Mouse (Mus musculus) heart, postnatal 36 days (tissue): ENCODE measurements around the gene Slc2a10. TPM values are rescaled to one million over a fixed set of nuclear protein-coding genes. Genes with fewer than 3 reads are reported as not detected.
A peak's percentile ranks its signal among the peaks of the same experiment; 100 is the strongest.

Experiments
- DNase-seq, 2 experiments: peaks; one replicate each; pipeline ENCODE4 v3.0.0; 2021 to 2022
- intact Hi-C: fragments of 180-260 bp; cut with DNase I; formaldehyde crosslinking; loops from one replicate; pipeline ENCODE4 v1.15.1; 2025
- total RNA-seq, 2 experiments: library from RNA; stranded (reverse); gene quantifications; 2 replicates each; pipeline ENCODE4 v1.2.3; 2021

The Slc2a10 gene
- total RNA-seq = 1 to 10 TPM; 5.0 to 5.8 TPM

- intact Hi-C loops = no loop called here
- peak; percentile 61 to 72 for DNase-seq
Measured at GRCm38 (mm10) chr2:165503259-165504203, at the start of gene Slc2a10. Slc2a10 (plus strand) TSS chr2:165503787.

GRCm38 (mm10) chr2:165456710-165457109 lies 46.9 kb upstream of the Slc2a10 start:
- no peak for DNase-seq
- intact Hi-C loops = no loop called here

DNA sequence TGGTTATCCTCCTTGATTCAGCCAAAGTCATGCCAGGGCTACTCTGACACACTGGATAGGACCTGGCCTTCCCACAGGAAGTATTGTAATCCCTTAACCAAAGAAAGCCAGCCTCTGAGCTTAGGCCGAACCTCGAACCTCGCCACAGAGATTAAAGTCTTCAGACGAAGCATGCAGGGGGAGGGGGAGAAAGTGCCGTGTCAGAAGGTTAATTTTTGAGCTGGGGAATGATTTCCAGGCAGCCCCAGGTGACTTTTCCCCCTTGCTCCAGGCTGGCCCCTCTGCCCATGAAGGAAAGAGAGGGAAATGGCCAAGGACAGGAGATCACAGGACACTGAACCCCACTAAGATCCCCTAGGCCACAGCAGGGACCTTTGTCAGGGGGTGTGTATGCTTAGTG lies 45.4 kb upstream of the Slc2a10 start:
- no peak for DNase-seq
- intact Hi-C loops = loop anchor here (1.0 kb wide), 1 partner anchor 25 kb away; no protein-coding TSS in a partner anchor

DNA sequence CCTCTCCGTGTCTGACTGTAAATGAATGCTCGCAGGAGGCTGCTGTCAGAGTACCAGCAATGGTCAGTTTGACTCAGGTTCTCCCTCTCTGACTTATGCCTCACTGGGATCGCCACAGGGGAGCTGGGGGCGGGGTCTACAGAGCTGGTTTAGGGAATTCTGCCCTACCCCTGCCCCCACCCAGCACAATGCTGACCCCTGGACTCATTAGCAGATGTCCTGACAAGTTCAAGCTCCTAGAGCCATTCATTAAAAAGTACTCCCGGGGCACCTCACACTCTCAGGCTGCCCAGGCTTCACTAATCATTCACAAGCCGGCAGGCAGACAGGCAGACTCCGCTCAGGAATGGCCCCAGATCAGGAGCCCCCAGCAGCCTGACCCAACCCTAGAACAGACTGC lies 43.9 kb upstream of the Slc2a10 start:
- DNase-seq = no peak
- intact Hi-C loops = no loop called here

- intact Hi-C loops = no loop called here
- peak; percentile 24 to 31 for DNase-seq
Measured at GRCm38 (mm10) chr2:165467824-165468452, 35.6 kb upstream of the Slc2a10 start.

GRCm38 (mm10) chr2:165470167-165470566 lies 33.4 kb upstream of the Slc2a10 start:
- peak in 1 of 2 experiments; percentile 14 for DNase-seq
- intact Hi-C loops = no loop called here

- intact Hi-C loops = no loop called here
- DNase-seq = no peak
Measured at GRCm38 (mm10) chr2:165471943-165472342, 31.6 kb upstream of the Slc2a10 start.

- intact Hi-C loops = no loop called here
- DNase-seq = no peak
Measured at GRCm38 (mm10) chr2:165473003-165473402, 30.6 kb upstream of the Slc2a10 start, which contains the start of gene Slc13a3. Slc13a3 (minus strand) TSS chr2:165473230.

- no peak for DNase-seq
- intact Hi-C loops = no loop called here
Measured at GRCm38 (mm10) chr2:165475412-165475811, 28.2 kb upstream of the Slc2a10 start.

GRCm38 (mm10) chr2:165475850-165476249 lies 27.7 kb upstream of the Slc2a10 start:
- no peak for DNase-seq
- intact Hi-C loops = no loop called here

DNA sequence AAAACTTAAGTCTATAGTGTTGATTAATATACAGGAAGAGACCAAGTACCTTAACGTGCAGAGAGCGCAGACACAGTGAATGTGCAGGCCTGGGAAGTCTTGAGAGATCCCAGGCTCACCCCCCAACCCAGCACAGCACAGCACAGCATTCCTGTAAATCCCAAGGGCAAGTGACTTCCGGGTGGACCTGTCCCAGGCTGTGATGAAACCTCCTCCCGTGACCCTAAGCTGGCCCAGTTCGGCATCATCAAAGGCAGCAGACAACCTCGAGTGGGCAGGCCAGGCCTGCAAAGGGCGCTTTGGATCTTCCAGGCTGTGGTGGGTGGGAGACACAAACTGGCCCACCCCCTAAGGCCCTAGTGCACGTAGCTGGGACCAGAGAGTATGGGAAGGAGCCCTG lies 21.6 kb upstream of the Slc2a10 start:
- DNase-seq = no peak
- intact Hi-C loops = loop anchor here (10.0 kb wide), 1 partner anchor 517 kb away; the partner anchor contains the start of gene Slc12a5

DNA sequence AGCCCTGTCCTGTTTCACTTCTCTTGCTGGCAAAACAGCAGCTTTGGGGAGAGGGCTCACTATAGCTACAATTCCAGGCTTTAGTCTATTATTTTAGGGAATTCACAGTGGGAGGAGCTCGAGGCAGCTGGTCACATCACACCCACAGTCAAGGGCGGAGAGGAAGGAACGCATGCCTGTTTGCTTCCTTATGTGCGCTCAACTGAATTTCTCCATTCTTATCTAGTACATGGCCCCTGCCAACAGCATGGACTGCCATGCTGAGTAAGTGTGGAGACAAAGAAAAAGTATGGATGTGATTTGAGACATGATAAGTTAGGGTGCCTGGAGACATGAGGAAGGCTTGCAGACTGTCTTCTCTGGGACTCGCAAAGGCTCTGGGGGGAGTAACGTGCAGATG lies 19.4 kb upstream of the Slc2a10 start:
- intact Hi-C loops = loop anchor here (10.0 kb wide), 1 partner anchor 519 kb away; the partner anchor contains the start of gene Slc12a5
- no peak for DNase-seq

GRCm38 (mm10) chr2:165485826-165486225 lies 17.8 kb upstream of the Slc2a10 start:
- intact Hi-C loops = loop anchor here (2.0 to 10.0 kb wide), 2 partner anchors 95 to 521 kb away; partner anchors contain the start of gene Slc12a5
- no peak for DNase-seq

GRCm38 (mm10) chr2:165486401-165486800 lies 17.2 kb upstream of the Slc2a10 start:
- intact Hi-C loops = loop anchor here (2.0 to 10.0 kb wide), 2 partner anchors 96 to 522 kb away; partner anchors contain the start of gene Slc12a5

DNA sequence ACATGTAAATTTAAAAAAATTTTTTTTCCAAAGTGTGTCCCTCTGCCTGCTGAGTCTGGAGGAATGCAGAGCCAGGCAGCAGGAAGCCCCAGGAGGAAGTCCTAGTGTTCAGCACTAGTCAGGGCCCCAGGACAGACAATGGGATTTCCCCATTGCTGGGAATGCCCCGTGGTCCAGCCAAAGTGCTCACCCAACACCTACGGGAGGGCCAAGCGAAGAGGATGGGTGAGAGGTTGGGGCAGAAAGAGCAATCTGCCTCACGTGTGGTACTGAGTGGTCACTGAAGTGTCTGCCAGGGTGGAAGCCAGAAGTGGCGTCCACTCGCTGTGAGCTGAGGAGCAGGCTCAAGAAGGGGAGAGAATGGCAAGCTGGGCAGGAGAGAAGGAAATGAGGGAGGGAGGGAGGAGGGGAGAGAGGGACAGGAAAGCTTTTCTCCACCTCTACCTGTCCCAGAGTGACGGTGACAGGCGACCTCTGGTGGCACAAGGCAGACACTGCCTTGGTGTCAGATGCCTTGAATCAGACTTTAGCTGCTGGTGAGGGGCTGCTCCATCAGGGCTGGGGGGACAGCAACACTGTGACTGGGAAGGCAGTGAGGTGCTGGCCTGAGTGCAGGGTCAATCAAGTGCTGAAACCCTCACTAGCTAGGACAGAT lies 16.6 kb upstream of the Slc2a10 start:
- DNase-seq = peak; percentile 43 to 45
- intact Hi-C loops = loop anchor here (1.0 to 10.0 kb wide), 3 partner anchors 96 to 522 kb away; partner anchors contain the start of gene Slc12a5

More at GRCm38 (mm10) chr2:165486401-165486800, 17.2 kb upstream of the Slc2a10 start:
- DNase-seq = no peak

GRCm38 (mm10) chr2:165492648-165493553 lies 10.7 kb upstream of the Slc2a10 start, which contains the start of gene Trp53rka:
Trp53rka (minus strand) TSS chr2:165493324.
- intact Hi-C loops = no loop called here
- DNase-seq = peak; percentile 82 to 86

- intact Hi-C loops = no loop called here
- no peak for DNase-seq
Measured at GRCm38 (mm10) chr2:165493587-165494210, 9.9 kb upstream of the Slc2a10 start.

DNA sequence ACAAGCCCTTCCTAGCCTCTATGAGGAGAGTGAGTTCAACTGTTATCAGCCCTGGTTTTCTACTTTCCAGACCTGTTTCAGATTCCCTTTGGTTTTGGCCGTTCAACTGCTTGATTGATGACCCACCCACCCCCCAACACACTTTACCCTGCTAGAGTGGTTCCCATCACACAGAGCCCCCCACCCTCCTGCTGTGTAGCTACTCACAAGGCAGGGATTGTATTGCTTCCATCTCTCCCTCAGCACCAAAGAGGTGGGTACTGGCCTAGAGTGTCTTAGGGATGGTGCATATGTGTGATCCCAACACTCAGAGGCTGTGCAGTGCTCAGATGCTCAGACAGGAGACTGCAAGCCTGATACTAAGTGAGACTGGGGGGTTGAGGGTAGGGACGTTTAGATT lies 9.1 kb upstream of the Slc2a10 start:
- intact Hi-C loops = no loop called here
- no peak for DNase-seq

- peak; percentile 21 to 60 for DNase-seq
Measured at GRCm38 (mm10) chr2:165496251-165496650, 7.3 kb upstream of the Slc2a10 start.

More at GRCm38 (mm10) chr2:165496251-165496650, 7.3 kb upstream of the Slc2a10 start:
- intact Hi-C loops = no loop called here
